Mouse (Mus musculus) embryonic facial prominence, embryonic 14.5 days (tissue): Measurements from ENCODE around the gene Ssc5d. TPM values are rescaled to one million over a fixed set of nuclear protein-coding genes. Genes with fewer than 3 reads are reported as not detected.

Experiments
- ATAC-seq: fragments of 200-750 bp; cut with Nextera tagmentation; 2 replicates; pipeline ENCODE4 v1.8.0; 2017; ENCODE audit warnings: low read depth, moderate number of reproducible peaks, moderate TSS enrichment
- DNase-seq: peaks from one replicate; pipeline ENCODE4 v3.0.0-alpha.2; 2015; ENCODE audit warnings: low spot score
- H3K27ac ChIP-seq: fragments of 300-500 bp; sonication (generic); replicated peaks from 2 replicates; pipeline ENCODE4 v1.5.1; 2014; ENCODE audit warnings: low read depth, mild to moderate bottlenecking, low read length, moderate library complexity
- H3K27me3 ChIP-seq: fragments of 300-500 bp; sonication (generic); replicated peaks from 2 replicates; pipeline ENCODE4 v1.6.1; 2014; ENCODE audit warnings: low read length; ENCODE audit not compliant: control insufficient read depth, insufficient read depth
- H3K36me3 ChIP-seq: fragments of 300-500 bp; sonication (generic); 2 replicates; pipeline ENCODE4 v1.6.1; 2014; ENCODE audit warnings: low read length, mixed read lengths; ENCODE audit not compliant: control insufficient read depth, insufficient read depth
- H3K4me1 ChIP-seq: fragments of 300-500 bp; sonication (generic); 2 replicates; pipeline ENCODE4 v1.6.1; 2014; ENCODE audit warnings: antibody characterized with exemption, low read length; ENCODE audit not compliant: control insufficient read depth, insufficient read depth
- H3K4me2 ChIP-seq: fragments of 300-500 bp; sonication (generic); 2 replicates; pipeline ENCODE4 v1.6.1; 2014; ENCODE audit warnings: low read depth, mild to moderate bottlenecking, low read length, moderate library complexity, mixed read lengths
- H3K4me3 ChIP-seq: fragments of 300-500 bp; sonication (generic); 2 replicates; pipeline ENCODE4 v1.5.1; 2014; ENCODE audit warnings: low read depth, mild to moderate bottlenecking, low read length
- H3K9ac ChIP-seq: fragments of 300-500 bp; sonication (generic); 2 replicates; pipeline ENCODE4 v1.6.1; 2014; ENCODE audit warnings: low read depth, mild to moderate bottlenecking, low read length, moderate library complexity, mixed read lengths
- H3K9me3 ChIP-seq: fragments of 300-500 bp; sonication (generic); 2 replicates; pipeline ENCODE4 v1.6.1; 2016; ENCODE audit warnings: low read length; ENCODE audit not compliant: control insufficient read depth
- WGBS: fragments of 180-500 bp; shearing (Covaris S2); extraction: QIAGEN DNeasy Blood & Tissue Kit; methylation state at CpG from one replicate; pipeline ENCODE4 v1.1.7; 2014; 5-methylcytosine and 5-hydroxymethylcytosine counted together
- polyA plus RNA-seq: library from polyadenylated mRNA; unstranded; fragments of >200 nt; fragmentation: Nextera tagmentation; extraction: Ambion mirVana; gene quantifications from 2 replicates; pipeline ENCODE4 v1.2.1, GENCODE M21; 2014

Ssc5d gene
- polyA plus RNA-seq, 1 experiment from 2014 or later, result 8.1 TPM

GRCm38 (mm10) chr7:4933103-4933502, 7.5 kb downstream of the Ssc5d start:
- no peaks in the 10 kb centered on the region for H3K36me3 ChIP-seq

GRCm38 (mm10) chr7:4934160-4934914, 8.8 kb downstream of the Ssc5d start:
- Histone ChIP-seq H3K36me3 (no peaks in the 10 kb centered on the region), H3K27ac (no peak overlapping the region), H3K9ac (no peak overlapping the region), H3K4me3 (no peak overlapping the region), H3K4me1 (no peaks in the 10 kb centered on the region), H3K9me3 (no peaks in the 10 kb centered on the region; the same call in 1 of the 2 replicates), H3K4me2 (no peak overlapping the region), H3K27me3 (no peaks in the 10 kb centered on the region)
- no peak for DNase-seq
- ATAC-seq, result no peak
- 83% methylated on average over 4 of the region's 4 CpGs for WGBS

More at GRCm38 (mm10) chr7:4933103-4933502, 7.5 kb downstream of the Ssc5d start:
- H3K27me3 ChIP-seq, result no peaks in the 10 kb centered on the region
- H3K4me1 ChIP-seq, result no peaks in the 10 kb centered on the region
- no peak overlapping the region for H3K27ac ChIP-seq
- ATAC-seq (no peak), DNase-seq (no peak)
- H3K4me3 ChIP-seq, result no peak overlapping the region
- no peak overlapping the region for H3K4me2 ChIP-seq
- no peaks in the 10 kb centered on the region; the same call in 1 of the 2 replicates for H3K9me3 ChIP-seq
- WGBS, result 70% methylated on average over 12 of the region's 12 CpGs
- no peak overlapping the region for H3K9ac ChIP-seq

GRCm38 (mm10) chr7:4936832-4937231, 11.2 kb downstream of the Ssc5d start:
- Histone ChIP-seq H3K4me3 (no peak overlapping the region), H3K36me3 (no peaks in the 10 kb centered on the region), H3K4me2 (no peak overlapping the region), H3K9ac (no peak overlapping the region), H3K4me1 (no peaks in the 10 kb centered on the region), H3K27ac (no peak overlapping the region), H3K9me3 (no peaks in the 10 kb centered on the region; the same call in 1 of the 2 replicates), H3K27me3 (no peaks in the 10 kb centered on the region)
- WGBS, result 73% methylated on average over 10 of the region's 10 CpGs
- ATAC-seq, result no peak
- DNase-seq, result no peak

GRCm38 (mm10) chr7:4937392-4937791, 11.8 kb downstream of the Ssc5d start:
- no peak overlapping the region for H3K27ac ChIP-seq
- ATAC-seq (no peak), DNase-seq (no peak)
- H3K9ac ChIP-seq, result no peak overlapping the region
- H3K4me2 ChIP-seq, result no peak overlapping the region
- no peaks in the 10 kb centered on the region for H3K36me3 ChIP-seq
- no peaks in the 10 kb centered on the region for H3K4me1 ChIP-seq
- no peak overlapping the region for H3K4me3 ChIP-seq
- H3K9me3 ChIP-seq, result no peaks in the 10 kb centered on the region; the same call in 1 of the 2 replicates
- 75% methylated on average over 8 of the region's 11 CpGs for WGBS
- H3K27me3 ChIP-seq, result no peaks in the 10 kb centered on the region

DNA sequence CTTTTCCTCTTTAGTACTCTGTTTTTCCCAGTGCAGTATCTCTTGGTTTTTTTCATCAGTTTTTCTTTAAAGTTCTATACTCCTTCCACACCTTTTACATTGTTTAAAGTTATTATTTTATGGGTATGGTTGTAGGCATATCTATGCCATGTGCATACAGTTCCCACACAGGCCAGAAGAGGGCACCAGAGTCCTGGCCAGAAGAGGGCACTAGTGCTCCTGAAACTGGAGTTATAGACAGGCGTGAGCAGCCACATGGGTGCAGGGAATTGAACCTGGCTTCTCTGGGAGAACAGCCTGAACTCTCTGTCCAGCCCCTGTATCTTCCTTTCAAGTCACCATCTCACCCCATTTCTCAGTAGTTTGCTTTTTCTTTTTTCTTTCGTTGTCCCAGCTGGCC, 12.9 kb downstream of the Ssc5d start:
- no peaks in the 10 kb centered on the region for H3K36me3 ChIP-seq
- H3K9me3 ChIP-seq, result no peaks in the 10 kb centered on the region; the same call in 1 of the 2 replicates
- no peaks in the 10 kb centered on the region for H3K27me3 ChIP-seq
- H3K4me3 ChIP-seq, result no peak overlapping the region
- H3K4me1 ChIP-seq, result no peaks in the 10 kb centered on the region
- DNase-seq, result peak; percentile 45
- H3K27ac ChIP-seq, result no peak overlapping the region
- no peak overlapping the region for H3K9ac ChIP-seq
- no peak overlapping the region for H3K4me2 ChIP-seq
- 31% methylated on average over 2 of the region's 2 CpGs for WGBS
- no peak for ATAC-seq

- no peak overlapping the region for H3K4me3 ChIP-seq
- H3K27me3 ChIP-seq, result no peaks in the 10 kb centered on the region
- H3K9ac ChIP-seq, result no peak overlapping the region
- ATAC-seq (peak; percentile 49; the same call in 1 of the 2 replicates), DNase-seq (peak; percentile 76)
- no peaks in the 10 kb centered on the region for H3K4me1 ChIP-seq
- H3K36me3 ChIP-seq, result no peaks in the 10 kb centered on the region
- H3K27ac ChIP-seq, result no peak overlapping the region
- H3K4me2 ChIP-seq, result no peak overlapping the region
- WGBS, result 29% methylated on average over 9 of the region's 9 CpGs
- no peaks in the 10 kb centered on the region for H3K9me3 ChIP-seq
These were observed 14.5 kb downstream of the Ssc5d start for GRCm38 (mm10) chr7:4940068-4940479.

DNA sequence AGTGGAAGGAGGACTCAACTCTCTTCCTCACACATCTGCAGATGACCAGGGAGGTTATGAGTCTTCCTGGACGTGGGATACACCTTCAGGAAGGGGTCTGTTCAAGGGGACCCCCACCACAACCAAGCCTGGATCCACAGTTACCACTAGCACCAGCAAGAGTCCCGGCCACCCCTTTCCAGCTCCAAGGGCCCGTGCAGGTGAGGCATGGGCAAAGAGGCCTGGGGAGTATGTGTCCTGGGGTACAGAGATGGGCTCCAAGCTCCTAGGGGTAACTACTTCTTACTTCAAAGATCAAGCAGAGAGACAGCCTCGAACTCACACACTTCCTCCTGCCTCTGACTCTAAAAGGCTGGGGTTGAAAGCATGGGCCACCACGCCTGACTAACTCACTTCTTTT, 17.1 kb downstream of the Ssc5d start:
- ATAC-seq, result no peak
- 46% methylated on average over 5 of the region's 5 CpGs for WGBS
- H3K4me3 ChIP-seq, result no peak overlapping the region
- H3K9me3 ChIP-seq, result no peaks in the 10 kb centered on the region
- no peaks in the 10 kb centered on the region for H3K36me3 ChIP-seq
- no peak overlapping the region for H3K27ac ChIP-seq
- H3K4me1 ChIP-seq, result no peaks in the 10 kb centered on the region
- no peak overlapping the region for H3K9ac ChIP-seq
- H3K27me3 ChIP-seq, result no peaks in the 10 kb centered on the region
- no peak for DNase-seq
- no peak overlapping the region for H3K4me2 ChIP-seq

GRCm38 (mm10) chr7:4943223-4943815, 17.7 kb downstream of the Ssc5d start:
- 18% methylated on average over 15 of the region's 15 CpGs for WGBS
- DNase-seq (peak; percentile 94), ATAC-seq (peak; percentile 86)
- H3K4me3 ChIP-seq, result peak overlapping the region; percentile 34
- H3K4me1 ChIP-seq, result no peaks in the 10 kb centered on the region
- H3K9ac ChIP-seq, result no peak overlapping the region
- H3K27me3 ChIP-seq, result no peaks in the 10 kb centered on the region
- H3K9me3 ChIP-seq, result no peaks in the 10 kb centered on the region
- no peaks in the 10 kb centered on the region for H3K36me3 ChIP-seq
- peak overlapping the region; percentile 58 for H3K4me2 ChIP-seq
- H3K27ac ChIP-seq, result no peak overlapping the region
